ENCODE assay signal across 26 mouse cellular contexts in genomic region chr19:57141756-57142461, GRCm38 (mm10).
DNase-seq lines count a peak whose midpoint lies in the region; ATAC-seq and TF ChIP-seq lines count a peak whose summit lies in the region.
"Had no signal": no experiment of that assay in that cellular context is flagged by ENCODE, and none has a peak within 500 bp of the region (broad histone marks: within the 10 kb centered on the region; RNA-seq: fewer than 3 reads in every experiment).

No protein-coding gene starts in this region.

- no peak for TF ChIP-seq EP300 in heart, postnatal 0 days (IDR thresholded peaks at IDR 0.05; ENCODE audit: low read depth)

- peaks cover 16% of the 10 kb centered on the region for H3K4me1 ChIP-seq in heart, postnatal 0 days (ENCODE audit: control insufficient read depth, insufficient read depth)
- peaks cover 11% of the 10 kb centered on the region; the same call in 1 of the 2 replicates for H3K4me1 ChIP-seq in brown adipose tissue, adult 24 weeks (ENCODE audit: control insufficient read depth, insufficient read depth, insufficient read length, low read length)
- no peaks in the 10 kb centered on the region; the same call in 1 of the 2 replicates for H3K4me1 ChIP-seq in hindbrain, embryonic 10.5 days (replicated peaks)
- no peaks in the 10 kb centered on the region for H3K4me1 ChIP-seq in intestine, embryonic 15.5 days (replicated peaks)
- H3K4me1 ChIP-seq: forebrain, embryonic 13.5 days; hindbrain, embryonic 13.5 days had no signal

- peak overlapping the region; percentile 75 for H3K27ac ChIP-seq in gastrocnemius, adult 2 months
- peak overlapping the region; percentile 18 for H3K27ac ChIP-seq in heart, postnatal 0 days (ENCODE audit: low read depth)
- 0 out of 2 replicates have a peak overlapping the region, but pooled peaks have one; percentile 4 for H3K27ac ChIP-seq in brown adipose tissue, adult 24 weeks (replicated peaks; ENCODE audit: low read depth, low read length)
- H3K27ac ChIP-seq in hindbrain, embryonic 10.5 days: no peak overlapping the region
- H3K27ac ChIP-seq in intestine, embryonic 15.5 days: no peak overlapping the region
- H3K27ac ChIP-seq: embryonic facial prominence, embryonic 13.5 days; forebrain, embryonic 13.5 days; heart, embryonic 15.5 days; hindbrain, embryonic 13.5 days; hindbrain, postnatal 0 days; kidney, postnatal 0 days had no signal

- H3K9me3 ChIP-seq in heart, postnatal 0 days (replicated peaks; ENCODE audit: control insufficient read depth, low read length): no peaks in the 10 kb centered on the region
- no peaks in the 10 kb centered on the region for H3K9me3 ChIP-seq in hindbrain, embryonic 10.5 days
- H3K9me3 ChIP-seq in intestine, embryonic 15.5 days: no peaks in the 10 kb centered on the region
- H3K9me3 ChIP-seq: forebrain, embryonic 13.5 days; G1E; heart, embryonic 15.5 days; hindbrain, embryonic 13.5 days had no signal

- no peak for DNase-seq in gastrocnemius, adult 2 months
- no peak for DNase-seq in gastrocnemius, adult 18-20 months (ENCODE audit: low spot score)
- no peak for DNase-seq in heart, postnatal 0 days (ENCODE audit: low spot score)
- DNase-seq in heart, adult 8-10 months (ENCODE audit: low spot score): no peak
- peak; percentile 72 for DNase-seq in ES-CJ7 (ENCODE audit: low read depth, low spot score)
- DNase-seq in hindbrain, embryonic 10.5 days (ENCODE audit: low spot score): no peak
- DNase-seq: adrenal gland, adult 8-10 months; B cell, adult 2 months; cerebellum, adult 11-12 months; cerebellum, adult 9-10 months; cerebellum, postnatal 25 days; forebrain, postnatal 0 days; gastrocnemius, postnatal 10 days; heart, postnatal 36 days; kidney, adult 18-20 months had no signal

- no peak overlapping the region for H3K4me3 ChIP-seq in gastrocnemius, adult 2 months
- no peak overlapping the region for H3K4me3 ChIP-seq in heart, postnatal 0 days (ENCODE audit: low read depth, low read length)
- H3K4me3 ChIP-seq in brown adipose tissue, adult 24 weeks (ENCODE audit: insufficient read depth, low read depth, low read length): no peak overlapping the region
- H3K4me3 ChIP-seq in hindbrain, embryonic 10.5 days: no peak overlapping the region
- no peak overlapping the region for H3K4me3 ChIP-seq in intestine, embryonic 15.5 days (replicated peaks)
- H3K4me3 ChIP-seq: embryonic facial prominence, embryonic 13.5 days; forebrain, embryonic 13.5 days; heart, embryonic 15.5 days; hindbrain, embryonic 13.5 days had no signal

- H3K9ac ChIP-seq in heart, postnatal 0 days (replicated peaks; ENCODE audit: low read depth, low read length): no peak overlapping the region
- no peak overlapping the region for H3K9ac ChIP-seq in intestine, embryonic 15.5 days
- H3K9ac ChIP-seq: embryonic facial prominence, embryonic 13.5 days; forebrain, embryonic 13.5 days; forebrain, postnatal 0 days; heart, embryonic 15.5 days; hindbrain, embryonic 13.5 days had no signal

- TF ChIP-seq CTCF in gastrocnemius, adult 2 months (IDR thresholded peaks at IDR 0.05): no peak
- no peak for TF ChIP-seq CTCF in heart, postnatal 0 days (IDR thresholded peaks at IDR 0.05; ENCODE audit: low read depth)

- intact Hi-C loops in gastrocnemius, adult 2 months (cut with DNase I): no loop called here

- WGBS in heart, postnatal 0 days: 63% methylated on average over 10 of the region's 10 CpGs
- WGBS in hindbrain, embryonic 10.5 days: 80% methylated on average over 10 of the region's 10 CpGs
- 77% methylated on average over 10 of the region's 10 CpGs for WGBS in intestine, embryonic 15.5 days

- peaks cover 28% of the 10 kb centered on the region for H3K36me3 ChIP-seq in heart, postnatal 0 days (replicated peaks; ENCODE audit: control insufficient read depth, insufficient read depth, low read length)
- no peaks in the 10 kb centered on the region for H3K36me3 ChIP-seq in hindbrain, embryonic 10.5 days
- H3K36me3 ChIP-seq in intestine, embryonic 15.5 days: no peaks in the 10 kb centered on the region
- H3K36me3 ChIP-seq: embryonic facial prominence, embryonic 13.5 days; G1E; hindbrain, embryonic 13.5 days had no signal

- no peak for ATAC-seq in heart, postnatal 0 days (ENCODE audit: insufficient read depth, low read depth)
- ATAC-seq in intestine, embryonic 15.5 days: no peak
- ATAC-seq: CD4-positive, CD25-positive, alpha-beta regulatory T cell, adult 4 months; forebrain, embryonic 13.5 days; forebrain, postnatal 0 days; hindbrain, postnatal 0 days had no signal

- no peaks in the 10 kb centered on the region for H3K27me3 ChIP-seq in heart, postnatal 0 days (ENCODE audit: control insufficient read depth, insufficient read depth, low read length)
- H3K27me3 ChIP-seq in hindbrain, embryonic 10.5 days (ENCODE audit: insufficient read depth, poor library complexity, severe bottlenecking): no peaks in the 10 kb centered on the region
- H3K27me3 ChIP-seq in intestine, embryonic 15.5 days (replicated peaks): no peaks in the 10 kb centered on the region
- H3K27me3 ChIP-seq: embryonic facial prominence, embryonic 13.5 days; forebrain, embryonic 13.5 days; heart, embryonic 15.5 days had no signal

- H3K4me2 ChIP-seq in heart, postnatal 0 days (ENCODE audit: low read depth, low read length): no peak overlapping the region
- H3K4me2 ChIP-seq in intestine, embryonic 15.5 days (replicated peaks): no peak overlapping the region
- H3K4me2 ChIP-seq: embryonic facial prominence, embryonic 13.5 days; forebrain, embryonic 13.5 days; heart, embryonic 11.5 days; heart, embryonic 15.5 days; hindbrain, embryonic 13.5 days had no signal

Comparison
In these comparisons a context has a peak if more than half of its experiments do, and no peak if none do; other contexts are left out.
1. H3K27ac ChIP-seq: peak in gastrocnemius, adult 2 months (single experiment), heart, postnatal 0 days (single experiment) and brown adipose tissue, adult 24 weeks (single experiment); none in hindbrain, embryonic 10.5 days (single experiment) and intestine, embryonic 15.5 days (single experiment).